Mouse (Mus musculus): ENCODE measurements around the gene Sesn2.

Gene Sesn2

DNA sequence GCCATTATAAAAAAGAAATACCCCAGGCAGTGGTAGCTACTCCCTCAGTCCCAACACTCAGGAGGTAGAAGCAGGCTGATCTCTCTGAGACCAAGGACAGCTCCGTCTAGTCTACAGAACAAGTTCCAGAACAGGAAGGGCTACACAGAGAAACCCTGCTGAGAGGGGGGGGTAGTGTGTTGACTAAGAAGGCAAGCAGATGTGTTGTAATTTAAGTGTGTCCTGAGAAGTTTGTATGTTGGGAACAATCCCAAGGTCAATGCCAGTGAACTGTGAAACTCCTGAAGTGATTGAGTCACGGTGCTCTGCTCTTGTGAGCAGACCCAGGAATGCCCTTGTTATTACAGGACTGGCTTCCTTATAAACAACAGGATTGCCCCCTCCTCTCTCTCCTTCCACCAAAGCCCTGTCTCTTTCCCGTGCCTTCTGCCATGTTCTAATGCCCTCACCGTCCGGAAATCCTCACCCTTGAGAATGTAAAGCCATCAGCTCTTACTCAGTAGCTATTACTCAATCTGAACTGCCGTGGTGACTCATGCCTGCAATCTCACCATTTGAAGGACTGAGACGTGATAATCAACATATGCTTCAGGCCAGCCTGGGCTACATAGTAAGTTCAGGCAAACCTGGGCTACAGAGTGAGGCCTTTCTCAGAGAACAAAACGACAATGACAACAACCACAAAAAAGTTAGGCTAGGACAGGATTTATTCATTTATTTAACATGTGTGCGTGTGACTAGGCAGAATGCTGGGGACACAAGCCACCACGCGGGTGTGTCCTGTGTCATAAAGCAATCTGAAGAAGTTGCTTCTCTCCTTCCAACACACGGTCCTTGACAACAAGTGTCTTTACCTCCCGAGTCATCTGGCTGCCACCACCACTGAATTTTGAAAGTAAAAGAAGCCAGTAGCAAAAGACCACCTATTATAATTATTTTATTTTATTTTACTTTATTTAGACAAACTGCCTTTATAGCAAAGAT is 34.1 kb downstream of the Sesn2 start:
- DNase-seq = no peak

DNA sequence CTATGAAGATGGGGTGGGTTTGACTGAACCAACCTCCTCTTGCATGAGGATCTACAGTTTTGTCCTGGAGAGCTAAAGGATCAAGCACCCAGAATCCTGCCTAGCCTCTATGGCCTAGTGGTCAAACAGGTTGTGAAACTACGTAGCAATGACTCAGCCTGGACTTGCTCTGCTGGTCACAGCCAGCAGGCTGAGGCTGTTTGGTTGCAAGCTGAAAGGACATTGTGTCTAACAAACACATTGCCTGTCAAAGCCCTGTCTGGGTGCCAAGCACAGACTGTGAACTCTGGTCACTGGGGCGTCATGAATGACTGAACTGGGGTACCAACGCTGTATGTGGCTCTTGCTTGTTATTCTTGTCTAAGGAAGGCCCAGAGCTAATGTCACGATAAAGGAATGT is 35.7 kb downstream of the Sesn2 start:
- DNase-seq = peak; percentile 91

DNA sequence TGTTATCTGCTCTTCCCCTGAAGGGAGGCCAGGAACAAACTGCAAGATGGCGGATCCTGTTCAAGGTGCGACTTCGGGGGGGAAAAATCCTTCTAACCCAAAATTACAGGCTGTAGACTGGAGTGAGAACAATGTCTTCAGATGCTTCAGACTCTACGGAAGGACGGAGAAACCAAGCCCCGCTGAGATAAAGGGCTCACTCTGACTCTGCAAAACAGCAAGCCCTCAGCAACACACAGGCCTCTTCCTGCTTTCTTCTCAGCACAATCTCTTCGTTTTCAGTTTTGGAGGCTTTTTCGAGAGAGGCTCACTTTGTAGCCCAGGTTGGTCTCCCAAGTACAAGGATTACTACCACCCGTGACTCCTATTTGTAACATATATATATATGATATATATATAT is 36.9 kb downstream of the Sesn2 start:
- no peak for DNase-seq

DNA sequence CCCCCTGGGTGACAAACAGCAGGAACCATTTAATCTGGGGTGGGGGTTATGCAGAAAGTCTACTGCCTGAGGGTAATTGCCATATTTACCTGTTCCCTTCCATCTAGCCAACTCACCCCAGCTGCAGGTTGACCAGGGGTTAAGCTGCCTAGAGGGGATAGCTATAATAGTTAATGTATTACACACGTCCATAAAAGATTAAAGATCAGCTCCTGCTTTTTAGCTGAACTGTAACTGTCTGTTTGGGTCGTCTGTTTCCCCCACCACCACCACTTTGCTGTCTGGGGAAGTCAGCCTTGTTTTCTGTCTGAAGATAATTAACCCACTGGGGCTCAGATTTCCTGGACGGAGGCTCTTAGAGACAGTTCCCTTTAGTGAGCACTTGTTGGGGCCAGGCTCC is 40.4 kb downstream of the Sesn2 start:
- DNase-seq = no peak

DNA sequence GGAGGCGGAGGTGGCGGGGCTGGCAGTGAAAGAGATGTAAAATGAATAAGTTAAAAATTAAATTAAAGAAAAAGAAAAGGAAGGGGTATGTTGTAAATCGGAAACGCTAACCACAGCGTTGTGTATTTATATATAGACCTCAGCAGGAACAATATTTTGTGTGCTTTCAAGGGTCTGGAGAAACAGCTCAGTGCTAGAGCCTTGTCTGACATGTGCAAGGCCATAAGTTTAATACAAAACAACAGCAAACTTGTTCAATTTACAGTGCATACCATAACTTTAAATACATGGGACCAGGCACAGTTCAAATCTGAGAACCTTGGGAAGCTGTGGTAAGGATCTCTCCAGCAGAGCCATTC is 46.1 kb downstream of the Sesn2 start:
- DNase-seq = no peak

DNA sequence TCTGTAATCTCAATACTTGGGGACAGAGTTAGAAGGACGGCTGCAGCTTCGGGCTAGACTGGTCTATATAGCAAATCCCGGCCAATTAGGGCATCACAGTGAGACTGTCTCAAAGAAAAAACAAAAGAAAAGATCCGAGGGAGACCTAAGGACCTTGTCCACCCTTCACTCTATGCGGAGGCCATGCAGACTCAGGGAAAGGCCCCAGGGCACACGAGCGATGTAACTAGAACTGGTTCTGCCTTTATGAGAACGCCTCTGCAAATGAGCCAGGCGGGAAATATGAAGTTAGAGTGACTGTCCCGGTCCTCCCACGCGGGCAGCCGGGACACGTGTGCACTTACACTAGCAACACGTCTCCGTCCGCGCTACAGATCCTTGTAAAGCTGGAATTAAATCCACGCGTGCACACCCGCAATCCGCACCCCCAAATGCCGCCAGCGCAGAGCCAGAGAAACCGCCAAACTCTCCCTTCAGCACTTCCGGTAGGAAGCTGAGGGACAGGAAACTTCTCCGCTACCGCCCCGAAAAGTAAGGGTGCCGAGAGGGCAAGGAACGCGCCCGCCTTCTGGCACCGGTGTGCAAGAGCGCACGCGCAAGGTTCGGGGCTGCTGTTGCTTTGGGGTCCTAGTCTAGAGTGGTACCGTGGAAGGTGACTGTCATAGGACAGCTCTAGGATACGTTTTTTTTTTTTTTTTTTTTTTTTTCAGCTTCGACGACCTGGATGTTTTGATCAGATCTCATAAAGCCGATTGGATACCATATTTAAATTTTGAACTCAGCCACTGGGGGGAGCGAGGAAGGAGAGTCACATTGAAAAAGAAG is 46.7 kb downstream of the Sesn2 start, which contains the start of gene Med18:
Med18 (minus strand) TSS at position 492 of the 825 bp plus-strand sequence.
- peak; percentile 99 for DNase-seq

DNA sequence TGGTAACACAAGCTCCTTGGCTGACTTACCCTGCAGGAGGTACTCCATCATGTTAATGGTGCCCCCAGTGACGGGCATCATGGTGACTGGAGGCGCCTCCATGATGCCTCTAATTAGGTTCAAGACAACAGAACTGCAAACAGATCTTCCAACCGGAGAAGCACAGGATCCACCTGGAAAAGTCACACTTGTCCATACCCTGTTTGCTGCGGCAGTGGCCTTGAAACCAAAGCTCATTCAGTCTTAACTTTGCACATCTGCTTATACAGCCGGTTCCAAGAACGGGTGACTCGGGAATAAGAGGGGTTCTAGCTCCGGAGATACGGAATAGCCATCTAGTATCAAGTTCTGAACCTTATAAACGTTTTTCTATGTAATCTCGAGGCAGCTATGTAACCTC is 47.5 kb downstream of the Sesn2 start:
- no peak for DNase-seq

DNA sequence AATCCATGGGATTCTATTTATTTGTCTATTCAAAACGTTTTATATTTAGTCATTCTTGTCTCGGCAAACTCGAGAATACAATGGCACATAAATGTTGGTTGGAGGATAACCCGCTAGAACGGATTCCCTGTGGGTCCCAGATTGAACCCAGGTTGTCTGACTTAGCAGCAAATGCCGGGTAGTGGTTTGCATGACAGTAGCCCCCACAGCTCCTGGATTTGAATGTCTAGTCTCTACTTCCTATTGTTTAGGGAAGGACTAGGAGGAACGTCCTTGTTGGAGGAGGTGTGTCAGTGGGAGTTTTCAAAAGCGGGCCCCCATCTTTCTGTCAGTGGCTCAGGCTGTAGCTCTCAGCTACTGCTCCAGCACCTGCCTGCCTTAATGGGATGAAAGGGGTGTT is 50.1 kb downstream of the Sesn2 start:
- DNase-seq = no peak

DNA sequence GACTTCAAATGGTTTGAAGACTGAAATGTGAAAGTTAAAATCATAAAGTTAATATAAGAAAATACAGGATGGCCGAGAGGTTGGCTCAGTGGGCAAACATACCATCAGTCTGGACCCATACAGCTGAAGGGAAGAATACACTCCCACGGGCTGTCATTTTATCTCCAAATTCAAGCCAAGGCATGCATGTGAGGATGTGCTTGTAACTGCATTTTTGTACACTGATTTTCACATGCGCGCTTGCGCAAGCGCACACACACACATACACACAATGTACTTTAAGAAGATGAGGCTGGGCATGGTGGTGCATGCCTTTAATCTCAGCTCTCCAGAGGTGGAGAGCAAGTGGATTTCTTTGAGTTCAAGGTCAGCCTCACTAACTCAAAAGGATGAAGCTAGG is 54.7 kb downstream of the Sesn2 start:
- no peak for DNase-seq

DNA sequence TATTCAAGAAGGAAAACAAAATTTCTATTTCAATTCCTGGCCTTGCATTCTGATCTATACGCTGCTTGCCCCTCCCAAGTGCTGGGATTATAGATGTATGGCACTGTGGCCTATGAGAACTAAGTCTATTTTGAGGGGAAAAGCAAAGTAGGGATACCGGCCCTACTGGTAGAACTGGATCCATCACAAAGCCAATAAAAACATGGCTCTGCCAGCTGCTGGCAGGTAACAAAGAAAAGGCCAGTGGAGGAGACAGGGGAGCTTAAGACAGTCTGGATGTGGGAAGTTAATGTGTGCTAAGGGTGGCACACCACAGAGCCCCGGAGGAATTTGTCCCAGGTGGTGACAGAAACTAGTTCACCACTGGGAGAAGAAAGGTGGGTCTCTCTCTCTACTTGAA is 55.2 kb downstream of the Sesn2 start:
- no peak for DNase-seq

DNA sequence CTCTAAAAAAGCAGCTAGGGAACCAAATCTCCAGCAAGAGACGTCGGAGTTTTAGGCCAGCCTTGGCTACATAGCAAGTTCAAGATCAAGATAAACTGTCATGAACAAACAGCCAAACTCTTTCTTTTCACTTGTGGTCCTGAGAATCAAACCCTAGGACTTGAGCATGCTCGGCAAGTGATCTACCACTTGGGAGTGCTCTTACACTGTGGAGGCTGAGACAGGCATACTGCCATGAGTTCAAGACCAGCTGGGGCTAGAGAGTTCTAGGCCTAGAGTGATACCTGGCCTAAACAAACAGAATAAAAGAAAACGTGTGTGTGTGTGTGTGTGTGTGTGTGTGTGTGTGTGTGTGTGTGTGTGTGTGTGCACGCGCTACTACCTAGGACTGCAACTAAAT is 56.1 kb downstream of the Sesn2 start:
- no peak for DNase-seq

DNA sequence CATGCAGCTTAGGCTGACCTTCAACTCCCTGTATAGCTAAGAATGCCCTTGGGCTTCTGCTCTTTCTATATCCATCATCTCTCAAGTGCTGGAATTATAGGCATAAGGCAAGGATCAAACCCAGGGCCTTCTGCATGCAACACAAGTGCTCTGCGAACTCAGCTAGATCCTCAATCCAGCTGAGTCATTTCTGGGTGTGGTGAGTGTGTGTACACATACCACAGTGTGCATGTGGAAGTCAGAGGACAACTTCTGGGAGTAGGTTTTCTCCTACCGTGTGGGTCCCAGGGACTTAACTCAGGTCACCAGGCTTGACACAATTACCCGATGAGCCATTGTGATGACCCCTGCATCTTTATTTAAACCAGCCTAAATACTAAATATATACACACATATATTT is 60.5 kb downstream of the Sesn2 start:
- no peak for DNase-seq

DNA sequence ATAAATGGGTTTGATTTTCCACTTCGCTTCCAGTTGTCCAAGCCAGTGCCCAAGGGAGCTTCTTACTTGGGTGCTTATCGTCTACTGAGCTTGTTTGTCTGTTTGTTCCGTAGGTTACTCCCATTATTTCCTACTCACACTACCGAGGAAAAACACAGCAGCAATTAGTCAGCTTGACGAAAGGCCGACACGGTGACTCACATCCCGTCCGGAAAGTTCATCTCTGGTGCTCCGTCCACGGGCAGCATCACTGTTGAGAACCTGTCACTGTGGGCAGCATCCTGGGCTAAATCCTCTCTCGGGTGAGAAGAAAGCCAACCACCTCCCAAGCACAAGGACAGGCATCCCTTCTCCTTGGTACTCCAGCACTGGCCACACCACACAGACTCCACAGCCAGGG is 64.2 kb downstream of the Sesn2 start:
- DNase-seq = no peak

DNA sequence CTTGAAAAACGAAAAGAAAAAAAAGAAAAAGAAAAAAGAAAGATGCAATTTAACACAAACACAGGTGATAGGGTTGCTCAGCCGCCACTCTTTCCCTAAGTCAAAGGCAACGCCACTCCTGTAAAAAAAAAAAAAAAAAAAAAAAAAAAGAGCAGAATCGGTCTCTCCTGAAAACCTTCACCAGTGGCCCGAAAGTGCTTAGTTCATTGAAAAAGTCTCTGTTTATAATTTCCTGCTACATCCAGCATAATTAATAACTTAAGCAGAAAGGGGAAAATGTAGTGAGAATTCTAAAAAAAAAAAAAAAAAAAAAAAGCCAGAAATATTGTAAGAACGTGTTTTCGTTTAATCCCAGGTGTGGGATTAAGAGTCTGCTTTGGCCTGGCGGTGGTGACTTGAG is 65.8 kb downstream of the Sesn2 start:
- DNase-seq = no peak

Measured in heart, adult 11 months (tissue).